Mouse (Mus musculus): ENCODE results near the gene Tapt1.

The Tapt1 gene

DNA sequence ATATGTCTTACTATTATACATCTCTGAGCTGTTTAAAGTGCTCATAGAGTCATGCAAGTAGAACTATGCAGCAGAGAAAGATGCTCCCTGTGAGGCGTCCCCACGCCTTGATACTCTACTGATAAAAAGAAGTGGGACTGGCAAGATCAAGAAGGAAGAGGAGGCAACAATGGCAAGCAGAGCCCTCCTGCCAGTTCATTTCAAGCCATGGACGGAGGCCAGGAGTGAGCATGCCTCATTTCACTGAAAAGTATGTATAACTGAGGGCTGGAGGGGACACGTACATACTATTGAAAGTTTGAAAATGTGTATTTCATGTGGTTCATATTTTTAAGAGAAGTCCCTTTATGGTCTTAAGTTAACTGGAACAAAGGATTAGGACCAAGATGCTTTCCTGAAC lies 28.0 kb downstream of the Tapt1 start:
- no peak for DNase-seq (ENCODE audit: inconsistent ontology term)

DNA sequence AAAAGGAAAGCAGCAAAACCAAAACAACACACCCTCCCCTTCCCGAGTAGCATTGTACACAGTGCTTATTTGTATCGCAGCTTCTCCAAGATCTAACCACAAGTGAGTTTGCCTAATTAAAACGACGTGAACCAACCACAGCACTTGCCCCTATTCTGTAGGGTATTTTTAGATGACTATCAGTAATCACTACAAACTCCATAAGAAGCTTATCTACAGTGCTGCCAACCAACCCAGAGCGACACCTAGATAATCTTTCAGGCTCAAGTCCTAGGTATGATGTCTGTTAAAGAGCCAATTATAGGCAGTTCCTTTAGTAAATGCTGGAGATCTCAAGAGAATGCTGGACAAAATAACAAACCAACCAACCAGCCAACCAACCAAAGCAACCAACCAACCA lies 28.6 kb downstream of the Tapt1 start:
- DNase-seq (ENCODE audit: inconsistent ontology term), result no peak

DNA sequence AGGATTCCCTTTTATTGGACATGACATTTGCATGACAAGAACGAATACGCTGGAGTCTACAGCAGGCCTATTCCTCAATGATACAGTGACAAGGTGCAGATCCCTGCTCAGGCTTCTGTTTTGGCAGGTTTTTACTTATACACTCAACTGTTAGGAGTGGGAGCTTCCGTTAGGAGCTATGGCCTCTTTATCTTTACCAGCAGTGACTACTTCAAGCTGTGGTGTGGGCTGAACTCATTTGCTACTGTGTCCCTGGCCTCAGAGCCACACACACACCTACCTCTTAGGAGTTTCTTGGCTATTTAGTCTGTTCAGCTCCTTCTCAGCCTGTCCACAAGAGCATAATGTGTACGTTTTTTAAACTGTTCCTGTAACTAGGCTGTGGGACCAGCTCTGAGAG lies 30.3 kb downstream of the Tapt1 start:
- DNase-seq (ENCODE audit: inconsistent ontology term), result no peak

DNA sequence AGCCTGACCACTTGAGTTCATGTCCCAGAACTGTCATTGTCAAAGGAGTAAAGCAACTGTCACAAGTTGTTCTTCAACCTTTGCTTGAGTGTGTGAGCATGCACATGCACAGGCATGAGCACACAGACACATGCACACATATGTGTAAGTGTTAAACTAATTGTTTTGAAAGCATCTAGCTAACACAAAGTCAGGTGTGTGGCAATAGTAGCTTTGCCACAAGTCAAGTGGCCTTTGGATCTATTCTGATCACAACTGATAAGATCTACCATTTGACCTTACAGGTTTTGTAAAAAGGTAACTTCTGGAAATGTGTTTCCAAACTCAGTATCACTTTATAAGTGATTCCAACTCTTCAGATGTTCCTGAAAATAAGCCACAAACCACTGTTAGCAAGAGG lies 39.1 kb downstream of the Tapt1 start:
- DNase-seq (ENCODE audit: inconsistent ontology term), result no peak

DNA sequence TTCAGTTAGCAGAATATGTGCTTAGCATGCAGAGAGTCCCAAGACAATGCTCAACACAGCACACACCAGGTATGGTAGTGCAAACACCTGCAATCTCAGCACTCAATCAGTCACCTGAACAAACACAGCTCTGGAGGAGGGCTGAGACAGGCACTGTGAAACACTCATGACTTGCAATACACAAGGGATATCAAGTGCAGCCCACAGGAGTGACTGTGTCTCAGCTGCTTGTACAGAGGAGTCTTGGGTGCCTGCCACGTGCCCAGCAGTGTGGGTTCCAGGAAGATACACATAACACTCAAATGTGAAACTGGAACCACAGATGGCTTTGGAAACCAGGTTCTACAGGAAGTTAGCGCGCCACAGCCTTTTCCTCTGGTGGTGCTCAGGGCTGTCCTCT lies 44.8 kb downstream of the Tapt1 start:
- DNase-seq (ENCODE audit: inconsistent ontology term), result no peak

DNA sequence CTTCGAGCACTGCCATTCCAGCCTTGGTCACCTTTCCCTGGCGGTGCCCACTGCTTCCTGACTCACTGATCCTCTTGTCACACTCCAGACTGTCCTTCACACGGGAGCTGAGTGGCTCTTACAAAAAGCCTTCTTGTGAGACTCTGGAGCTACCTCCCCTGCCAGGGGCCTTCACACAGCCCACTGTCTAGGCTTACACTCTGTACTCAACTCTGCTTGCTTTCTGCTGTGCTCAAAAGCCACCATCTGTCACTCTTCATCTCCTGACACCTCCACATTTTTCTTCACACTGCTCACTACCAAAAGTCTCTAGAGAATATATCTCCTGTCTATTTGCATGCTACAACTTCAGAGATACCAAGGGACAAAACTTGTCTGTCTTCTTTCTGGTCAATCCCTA lies 46.0 kb downstream of the Tapt1 start:
- DNase-seq (ENCODE audit: inconsistent ontology term), result no peak

DNA sequence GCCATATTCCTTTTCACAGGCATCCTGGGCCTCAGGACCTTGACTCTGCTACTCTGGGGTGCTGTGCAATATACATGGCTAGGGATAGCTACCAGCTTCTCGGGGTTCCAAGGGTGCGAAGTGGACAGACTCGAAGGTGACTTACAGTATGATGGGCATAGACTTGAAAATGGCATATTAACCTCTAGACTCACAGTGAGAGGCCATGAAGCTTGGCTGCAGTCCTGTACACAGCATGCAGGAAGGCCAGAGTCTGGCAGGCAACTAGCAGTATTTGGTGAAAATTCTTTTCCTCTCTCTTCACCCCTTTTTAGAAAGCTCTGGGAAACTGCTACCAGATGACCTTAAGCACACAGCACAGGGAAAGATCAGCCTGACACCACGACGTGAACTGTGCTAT lies 52.4 kb downstream of the Tapt1 start:
- DNase-seq (ENCODE audit: inconsistent ontology term), result no peak

DNA sequence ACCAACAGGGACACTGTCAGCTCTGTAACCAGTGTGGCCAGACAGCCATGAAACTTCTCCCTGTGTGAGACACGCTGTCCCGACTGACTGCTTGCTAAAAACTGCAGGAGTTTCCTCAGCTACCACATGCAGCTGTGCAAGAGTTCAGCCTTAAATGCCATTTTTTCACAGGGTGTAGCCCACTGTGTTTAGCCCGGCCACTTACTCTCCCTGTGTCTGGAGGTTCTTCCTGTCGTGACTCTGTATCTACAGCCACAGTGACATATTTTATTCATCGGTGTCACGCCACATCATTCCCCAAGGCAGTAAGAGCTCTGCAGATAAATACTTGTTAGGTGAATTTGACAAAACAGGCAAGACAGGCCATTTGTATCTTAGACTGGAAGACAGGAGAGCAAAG lies 59.6 kb downstream of the Tapt1 start:
- DNase-seq (ENCODE audit: inconsistent ontology term), result no peak

DNA sequence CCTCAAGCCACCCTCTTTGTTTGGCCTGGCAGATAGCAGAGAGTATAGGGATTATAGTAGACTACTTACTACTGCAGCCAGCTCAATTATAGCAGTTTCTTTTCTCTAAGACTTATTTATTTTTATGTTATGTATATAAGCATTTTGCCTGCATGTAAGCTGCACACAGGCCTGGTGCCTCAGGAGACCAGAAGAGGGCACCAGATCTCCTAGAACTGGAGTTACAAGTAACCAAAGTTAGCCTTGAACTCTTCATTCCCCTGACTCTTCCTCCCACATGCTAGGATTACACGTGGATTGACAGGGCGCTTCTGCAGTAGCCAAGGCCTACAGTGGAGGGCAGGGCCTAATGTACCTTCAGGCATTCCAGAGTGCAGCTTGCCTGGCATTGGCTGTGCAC lies 60.6 kb downstream of the Tapt1 start:
- no peak for DNase-seq (ENCODE audit: inconsistent ontology term)

DNA sequence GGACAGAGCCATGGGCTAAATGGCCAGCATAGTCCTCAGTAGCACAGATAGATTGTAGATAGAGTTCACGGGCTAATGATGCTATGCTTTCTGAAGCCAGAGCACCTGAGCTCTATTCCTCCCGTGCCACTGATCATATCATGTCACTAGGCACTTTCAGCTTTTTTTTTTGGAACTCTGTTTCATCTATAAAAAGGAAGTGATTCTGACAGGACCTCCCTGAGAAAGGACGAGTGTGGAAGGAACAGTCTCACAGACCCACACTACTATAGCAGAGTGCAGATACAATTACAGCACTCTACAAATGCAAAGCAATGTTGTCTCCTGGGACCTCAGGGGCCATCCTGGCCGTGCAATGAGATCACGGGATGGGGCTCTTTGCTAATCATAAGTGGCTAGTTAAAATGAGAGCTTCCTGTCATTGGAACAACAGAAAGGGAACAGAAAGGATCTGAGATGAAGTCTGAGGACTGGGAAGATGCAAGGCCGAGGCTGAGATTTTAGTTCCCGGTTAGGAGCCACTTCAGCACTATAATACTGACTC lies 62.1 kb downstream of the Tapt1 start:
- no peak for DNase-seq (ENCODE audit: inconsistent ontology term)

DNA sequence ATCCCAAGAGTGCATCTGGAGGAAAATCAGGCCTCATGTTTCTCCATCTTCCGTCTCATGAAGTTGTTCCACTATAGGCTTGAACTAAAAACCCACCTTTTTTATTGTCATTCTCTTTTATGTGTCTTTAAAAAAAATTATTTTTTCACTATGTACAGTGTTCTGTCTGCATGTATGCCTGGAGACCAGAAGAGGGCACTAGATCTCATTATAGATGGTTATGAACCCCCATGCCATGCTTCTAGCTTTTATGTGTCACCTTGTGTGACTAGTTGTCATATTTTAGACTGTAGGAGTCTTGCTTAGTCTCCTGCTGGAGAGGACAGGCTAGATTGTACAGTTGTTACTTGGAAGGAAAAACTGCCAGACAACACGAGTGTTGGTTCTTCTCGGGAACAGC lies 63.1 kb downstream of the Tapt1 start:
- DNase-seq (ENCODE audit: inconsistent ontology term), result no peak

DNA sequence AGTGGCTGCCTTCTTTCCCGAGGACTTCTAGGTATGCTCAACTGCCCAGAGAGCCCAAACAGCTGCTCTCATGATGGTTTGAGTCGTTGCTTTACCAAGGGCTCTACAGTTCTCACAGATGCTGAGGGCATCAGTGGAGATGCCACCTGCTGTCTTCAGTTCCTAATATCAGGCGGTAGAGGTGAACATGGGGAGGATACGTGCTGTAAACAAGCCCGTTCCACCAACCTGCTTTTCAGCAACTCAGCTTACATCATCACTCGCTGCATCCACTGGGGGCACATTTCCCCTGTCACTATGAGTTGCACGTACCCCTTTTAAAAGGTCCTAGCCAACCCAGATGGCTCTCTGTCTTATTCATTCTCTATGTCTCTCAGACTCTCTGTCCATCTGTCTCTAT lies 63.6 kb downstream of the Tapt1 start:
- DNase-seq (ENCODE audit: inconsistent ontology term), result no peak

DNA sequence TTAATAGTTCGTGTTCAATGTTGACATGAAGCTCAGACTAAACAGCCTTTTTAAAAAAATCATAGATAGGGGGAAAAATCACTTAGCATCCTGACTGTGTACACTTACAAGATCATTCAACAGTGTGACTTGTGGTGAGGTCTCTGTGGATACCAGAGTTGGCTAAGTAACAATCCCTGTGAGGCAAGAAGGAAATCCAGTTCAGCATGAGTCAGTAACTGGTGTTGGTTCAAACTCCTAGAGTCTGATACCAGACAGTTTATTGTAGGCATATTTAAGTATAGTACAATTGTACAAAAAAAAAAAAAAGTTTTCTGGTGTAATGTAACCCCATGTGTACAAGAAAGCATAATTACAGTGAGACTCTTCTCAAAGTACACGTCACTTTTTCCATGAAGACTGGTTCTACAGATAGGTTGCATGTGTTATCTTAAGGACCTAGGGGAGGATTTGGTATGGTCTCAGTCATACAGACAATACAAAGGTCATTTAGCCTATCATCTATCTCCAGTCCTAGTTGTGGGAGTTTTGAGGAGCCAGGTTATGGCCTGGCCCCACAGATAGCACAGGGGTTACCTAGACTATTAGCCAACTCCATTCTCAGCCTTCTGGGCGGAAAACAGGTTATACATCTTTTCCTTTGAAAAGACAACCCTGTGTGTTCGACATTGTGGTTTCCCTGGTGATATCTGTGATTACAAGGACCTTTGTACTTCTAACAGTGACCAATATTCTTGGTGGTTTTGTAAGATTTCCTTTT lies 66.6 kb downstream of the Tapt1 start:
- DNase-seq (ENCODE audit: inconsistent ontology term), result no peak

DNA sequence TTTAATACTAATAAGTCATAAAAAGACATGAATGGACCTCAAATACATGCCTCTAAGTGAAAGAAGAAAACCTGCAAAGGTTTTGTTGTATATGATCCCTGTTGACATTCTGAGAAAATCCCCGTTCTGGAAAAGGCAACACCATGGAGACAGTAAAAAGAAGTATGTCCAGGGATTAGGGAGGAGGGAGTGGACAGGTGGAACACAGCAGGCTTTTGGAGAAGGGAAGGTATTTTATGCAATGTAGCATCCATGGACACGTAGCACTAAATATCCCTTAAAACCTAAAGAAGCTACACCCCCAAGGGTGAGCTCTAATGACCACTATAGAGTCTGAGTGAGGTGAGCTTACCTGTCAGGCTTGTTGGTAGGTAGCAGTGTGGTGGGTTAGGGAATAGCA lies 67.2 kb downstream of the Tapt1 start:
- no peak for DNase-seq (ENCODE audit: inconsistent ontology term)

DNA sequence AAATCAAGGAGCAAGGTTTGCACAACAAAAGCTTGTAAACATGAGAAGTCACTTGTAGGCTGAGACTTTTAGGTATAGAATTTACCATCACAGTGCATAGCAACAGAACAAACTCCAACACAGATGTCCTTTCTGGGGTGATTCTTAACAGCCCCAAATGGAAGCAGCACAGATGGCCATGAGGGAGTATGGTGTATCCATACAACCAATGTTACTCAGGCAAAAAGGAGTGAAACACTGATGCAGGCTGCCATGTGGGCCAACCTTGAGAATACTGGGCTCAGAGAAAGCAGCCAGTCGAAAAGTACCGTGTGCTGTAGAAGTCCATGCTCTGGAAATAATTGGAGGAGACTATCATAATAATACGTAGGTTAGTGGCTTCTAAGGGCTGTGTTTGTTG lies 68.0 kb downstream of the Tapt1 start:
- DNase-seq (ENCODE audit: inconsistent ontology term), result no peak

DNA sequence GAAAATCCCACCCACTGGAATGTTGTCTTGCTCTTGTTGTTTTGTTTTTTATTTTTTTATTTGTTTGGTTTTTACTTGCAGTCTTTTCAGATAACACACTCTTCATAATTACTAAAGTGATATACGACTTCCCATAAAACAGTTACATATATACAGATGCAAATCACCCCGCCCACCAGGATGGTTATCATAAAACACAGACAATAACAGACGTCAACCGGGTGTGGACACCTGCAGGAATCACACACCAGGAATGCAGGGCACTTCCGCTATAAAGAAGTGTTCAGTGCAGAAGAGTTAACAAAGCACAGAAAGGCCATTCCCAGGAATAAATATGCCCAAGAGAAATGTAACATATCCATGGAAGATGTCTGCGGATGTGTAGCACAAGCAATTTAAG lies 68.7 kb downstream of the Tapt1 start:
- no peak for DNase-seq (ENCODE audit: inconsistent ontology term)

DNA sequence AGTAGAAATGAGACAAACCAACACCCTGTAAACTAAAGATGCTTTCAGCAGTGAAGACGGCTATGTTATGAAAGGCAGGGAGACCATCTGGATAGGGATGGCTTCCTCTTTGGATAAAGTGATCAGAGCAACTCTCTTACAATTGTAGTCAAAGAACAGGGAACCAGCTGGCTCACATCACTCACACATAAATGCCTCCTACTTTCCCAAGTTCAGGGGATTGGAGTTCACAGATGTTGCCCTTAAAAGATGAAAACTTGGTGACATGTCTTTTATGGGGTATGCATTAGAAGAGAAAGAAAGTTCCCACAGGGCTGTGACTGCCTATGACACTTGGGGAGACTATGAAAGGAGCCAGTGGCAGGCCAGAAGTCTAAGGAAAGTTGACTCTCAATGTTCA lies 73.4 kb downstream of the Tapt1 start:
- DNase-seq (ENCODE audit: inconsistent ontology term), result no peak

DNA sequence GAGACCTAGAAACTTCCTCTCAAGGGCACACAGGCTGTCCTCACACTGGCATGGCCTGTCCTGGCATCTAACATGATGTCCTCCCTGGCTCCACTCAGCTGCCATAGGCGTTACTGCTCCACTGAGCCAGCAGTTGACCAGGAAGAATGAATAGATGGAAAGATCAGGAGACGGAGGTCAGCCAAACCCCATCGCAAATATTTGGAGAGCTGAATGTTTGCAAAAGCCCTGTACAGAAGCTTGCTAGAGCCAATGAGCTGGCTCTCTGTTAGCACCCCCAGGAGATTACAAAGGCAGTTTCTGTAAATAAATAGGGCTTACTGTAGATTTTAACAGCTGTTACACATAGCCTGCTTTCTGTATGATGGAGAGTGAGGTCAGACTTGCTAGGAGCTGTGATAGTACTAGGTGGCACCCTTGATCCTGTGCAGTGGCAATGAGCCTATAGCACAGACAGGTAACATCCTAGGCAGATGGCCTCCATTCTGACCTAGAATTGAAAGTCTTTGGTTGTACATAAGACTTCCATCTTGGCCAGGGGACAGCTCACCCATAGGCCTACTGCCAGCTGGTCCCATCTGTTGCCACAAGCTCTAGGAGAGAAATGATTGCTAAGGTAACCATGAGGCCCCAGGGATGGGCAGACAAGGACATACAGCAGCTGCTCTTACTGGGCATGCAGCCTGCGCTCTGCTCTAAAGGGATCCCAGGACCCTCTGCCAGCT lies 74.9 kb downstream of the Tapt1 start:
- peak; percentile 21 for DNase-seq (ENCODE audit: inconsistent ontology term)

DNA sequence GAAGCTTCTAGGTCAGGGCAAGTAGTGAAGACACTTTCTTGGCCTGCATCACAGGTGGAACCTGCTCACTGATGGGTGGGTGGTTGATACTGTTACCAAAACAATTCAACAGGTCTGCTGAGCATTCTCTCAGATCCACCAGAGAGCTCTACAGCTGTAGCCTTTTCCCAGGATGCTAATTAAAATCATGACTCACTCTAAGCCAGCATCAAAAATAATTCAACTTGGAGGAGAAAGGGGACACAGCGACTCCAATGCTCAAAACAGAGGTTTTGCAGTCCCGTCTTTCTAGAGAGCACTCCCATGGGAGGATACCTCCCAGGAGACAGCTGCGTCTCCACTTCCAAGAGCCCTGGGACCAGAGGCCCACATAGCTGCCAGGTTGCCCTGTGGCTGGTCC lies 78.7 kb downstream of the Tapt1 start:
- DNase-seq (ENCODE audit: inconsistent ontology term), result no peak

DNA sequence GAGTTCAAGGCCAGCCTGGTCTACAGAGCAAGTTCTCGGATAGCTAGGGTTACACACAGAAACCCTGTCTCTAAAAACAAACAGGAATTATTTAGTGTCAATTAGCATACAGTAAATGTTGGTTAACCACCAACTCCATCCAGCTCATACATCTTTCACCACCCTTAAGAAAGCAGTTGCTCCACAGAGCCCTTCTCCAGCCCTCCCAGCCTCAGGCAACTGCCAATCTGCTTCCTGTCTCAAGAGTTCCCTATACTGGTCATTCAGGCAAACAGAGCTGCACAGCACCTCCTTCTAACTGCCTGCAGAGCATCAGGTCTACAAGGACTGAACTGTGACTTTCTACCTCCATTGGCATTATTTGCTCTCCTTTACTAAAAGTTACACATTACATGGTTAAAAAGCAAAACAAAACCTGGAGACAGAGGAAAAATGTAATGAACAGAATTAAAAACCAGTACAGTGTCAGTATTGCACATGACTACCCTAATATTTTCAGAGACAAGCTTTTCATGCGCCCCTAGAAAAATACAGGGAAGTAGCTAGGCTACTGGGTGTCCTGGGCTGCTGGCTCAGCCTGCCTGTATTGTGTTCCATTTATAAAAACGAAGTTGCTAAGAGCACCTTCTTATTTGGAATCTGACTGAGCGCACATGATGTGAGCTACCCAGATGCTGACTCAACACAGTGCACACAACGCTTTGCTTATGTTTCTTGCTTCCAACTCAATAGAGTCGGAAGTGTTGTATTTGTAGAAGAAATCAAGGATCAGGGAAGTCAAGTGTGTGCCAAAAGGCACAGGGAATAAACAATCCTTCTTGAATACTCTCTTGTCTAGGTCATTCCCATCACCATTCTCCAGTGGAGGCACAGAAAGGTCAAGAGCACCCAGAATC lies 79.7 kb downstream of the Tapt1 start:
- no peak for DNase-seq (ENCODE audit: inconsistent ontology term)

DNA sequence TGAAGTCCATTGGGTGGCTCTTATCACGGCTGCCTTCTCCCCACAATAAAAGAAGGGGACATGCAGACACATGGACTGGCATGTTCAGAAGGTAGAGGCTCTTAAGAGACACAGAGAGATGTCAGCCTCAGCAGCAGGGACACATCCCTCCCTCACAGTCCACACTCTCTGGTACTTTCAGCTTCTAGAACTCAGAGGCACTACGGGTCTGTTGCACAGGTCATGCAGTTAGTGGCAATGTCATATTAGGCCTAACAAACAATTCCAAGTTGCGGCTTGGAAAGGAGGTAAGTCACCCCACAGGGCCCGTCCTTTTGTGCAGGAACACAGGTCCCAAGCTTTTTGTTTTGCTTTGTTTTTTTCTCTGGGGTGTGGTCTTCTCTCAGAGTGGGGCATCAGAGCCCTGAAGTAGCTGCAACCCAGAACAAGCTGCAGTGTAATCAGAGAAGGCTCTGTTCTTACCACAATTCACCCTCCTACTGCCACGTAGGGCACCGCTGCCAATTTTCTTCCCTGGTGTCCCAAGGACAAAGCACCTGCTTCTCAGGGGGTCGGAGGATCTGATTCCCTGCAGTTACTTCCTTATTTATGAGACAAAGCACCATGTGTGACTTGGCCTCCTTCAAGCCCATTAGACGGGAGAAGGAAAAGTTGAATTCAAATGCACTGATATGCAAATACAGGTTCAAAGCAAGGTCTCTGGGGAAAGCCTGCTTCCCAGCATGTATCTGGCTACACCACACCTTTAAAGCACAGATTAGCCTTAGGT lies 82.8 kb downstream of the Tapt1 start:
- no peak for DNase-seq (ENCODE audit: inconsistent ontology term)

DNA sequence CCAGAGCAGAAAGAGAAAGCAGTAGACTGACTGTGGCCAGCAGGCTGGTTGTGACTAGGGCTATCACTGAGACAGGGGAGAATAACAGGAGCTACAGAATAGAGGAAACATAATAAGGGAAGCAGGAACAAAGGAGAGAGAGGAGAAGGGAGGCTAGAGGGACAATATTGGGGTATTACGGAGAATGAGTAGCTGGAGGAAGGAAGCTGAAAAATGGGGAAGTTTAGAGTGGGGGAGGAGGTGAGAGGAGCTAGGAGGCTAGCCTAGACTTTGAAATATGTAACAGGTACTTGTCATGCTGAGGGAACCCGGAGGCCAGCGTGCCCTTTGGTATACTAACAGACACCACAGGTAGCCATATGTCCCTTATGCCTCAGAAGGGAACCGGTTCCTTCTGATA lies 98.9 kb downstream of the Tapt1 start:
- DNase-seq (ENCODE audit: inconsistent ontology term), result no peak

Data from Muller cell, postnatal 12 days (primary cell).